Mouse (Mus musculus) kidney, adult 2 months (tissue): Measurements from ENCODE around the gene Csad.

Experiments used
- CTCF ChIP-seq: fragments of 200-500 bp; conservative IDR thresholded peaks from 2 replicates; pipeline ENCODE4 v1.5.1; 2011; ENCODE audit warnings: low read depth, mild to moderate bottlenecking, control low read depth, low read length, moderate library complexity, mixed read lengths; ENCODE audit not compliant: insufficient read depth, insufficient read length
- POLR2A ChIP-seq: fragments of 200-500 bp; IDR thresholded peaks from one replicate; pipeline ENCODE4 v1.6.1; 2011; ENCODE audit warnings: low read depth, low read length, control low read depth

- no peak for TF ChIP-seq CTCF
- TF ChIP-seq POLR2A: peak; percentile 13
Measured at GRCm38 (mm10) chr15:102245461-102245881, 40.9 kb upstream of the Csad start.
